Mouse (Mus musculus): Measurements from ENCODE around the gene Bend4. TPM values are rescaled to one million over a fixed set of nuclear protein-coding genes. Genes with fewer than 3 reads are reported as not detected.

The Bend4 gene
- polyA plus RNA-seq, 1 experiment from 2014 or later, result 10.5 TPM

DNA sequence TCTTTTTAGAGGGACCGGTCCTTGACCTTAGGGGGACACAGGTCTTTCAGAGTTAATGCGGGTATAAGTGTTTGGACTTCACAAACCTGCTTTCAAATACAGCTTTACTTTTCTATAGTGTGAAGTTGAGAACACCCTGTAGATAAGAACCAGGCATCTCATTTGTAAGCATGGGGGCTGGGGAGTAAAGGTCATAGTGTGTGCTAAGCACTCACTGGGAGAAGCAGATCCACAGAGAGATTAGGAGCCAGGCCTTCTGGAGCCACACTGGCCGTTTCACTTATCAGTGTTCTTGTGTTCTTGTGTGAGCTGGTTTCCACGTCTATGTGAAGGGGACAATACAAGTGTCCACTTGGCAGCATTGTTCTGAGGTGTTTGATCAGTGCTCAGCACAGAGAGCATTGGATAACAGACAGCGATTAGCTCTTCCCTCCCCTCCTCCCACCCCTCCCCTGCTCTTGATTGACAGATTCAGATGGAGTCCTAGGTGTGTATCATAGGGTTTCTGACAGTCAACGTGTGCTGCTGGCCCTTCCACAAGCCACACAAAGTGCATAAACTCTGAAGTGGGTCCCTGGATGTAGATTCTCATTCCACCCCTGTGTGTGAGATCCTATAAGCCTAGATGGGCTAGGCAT, 14.8 kb upstream of the Bend4 start:
- DNase-seq (ENCODE audit: low spot score), result no peak
- WGBS, result 52% methylated on average over 6 of the region's 6 CpGs
- H3K4me1 ChIP-seq, result peaks cover 29% of the 10 kb centered on the region
- no peak overlapping the region for H3K4me3 ChIP-seq
- H3K27ac ChIP-seq (replicated peaks), result no peak overlapping the region
- H3K36me3 ChIP-seq (replicated peaks), result no peaks in the 10 kb centered on the region
- H3K27me3 ChIP-seq (replicated peaks; ENCODE audit: low read depth, poor library complexity, severe bottlenecking), result 0 out of 2 replicates have a peak, but pooled peaks cover 3% of the 10 kb centered on the region
- H3K9me3 ChIP-seq, result no peaks in the 10 kb centered on the region

- Histone ChIP-seq H3K36me3 (replicated peaks) (no peaks in the 10 kb centered on the region), H3K4me3 (no peak overlapping the region), H3K4me1 (peaks cover 27% of the 10 kb centered on the region), H3K27me3 (replicated peaks; ENCODE audit: low read depth, poor library complexity, severe bottlenecking) (0 out of 2 replicates have a peak, but pooled peaks cover 3% of the 10 kb centered on the region), H3K9me3 (no peaks in the 10 kb centered on the region), H3K27ac (replicated peaks) (no peak overlapping the region)
- 93% methylated on average over 8 of the region's 8 CpGs for WGBS
- no peak for DNase-seq (ENCODE audit: low spot score)
Measured at GRCm38 (mm10) chr5:67440563-67440962, 12.5 kb upstream of the Bend4 start.

DNA sequence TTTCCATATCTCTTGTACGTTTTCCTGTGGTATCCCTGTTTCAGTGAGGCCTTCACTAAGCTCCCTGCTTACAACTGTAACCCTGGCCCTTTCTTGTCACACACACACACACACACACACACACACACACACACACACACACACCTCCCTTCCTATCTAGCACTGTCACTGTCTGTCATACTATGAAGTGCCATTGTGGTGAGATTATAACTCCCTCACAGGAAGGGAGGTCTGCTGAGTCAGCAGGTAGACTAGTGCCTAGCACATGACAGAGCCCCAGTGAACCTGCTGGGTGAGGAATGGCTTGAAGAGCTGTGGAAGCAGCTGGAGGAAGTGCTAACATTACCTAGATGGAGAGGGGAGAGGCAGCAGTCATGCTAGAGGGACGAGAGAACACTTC, 9.3 kb upstream of the Bend4 start:
- Histone ChIP-seq H3K27ac (replicated peaks) (no peak overlapping the region), H3K4me3 (no peak overlapping the region), H3K4me1 (peaks cover 4% of the 10 kb centered on the region; the same call in 1 of the 2 replicates), H3K27me3 (replicated peaks; ENCODE audit: low read depth, poor library complexity, severe bottlenecking) (no peaks in the 10 kb centered on the region), H3K9me3 (no peaks in the 10 kb centered on the region), H3K36me3 (replicated peaks) (no peaks in the 10 kb centered on the region)
- no peak for DNase-seq (ENCODE audit: low spot score)
- WGBS, result 46% methylated on average over 2 of the region's 2 CpGs

DNA sequence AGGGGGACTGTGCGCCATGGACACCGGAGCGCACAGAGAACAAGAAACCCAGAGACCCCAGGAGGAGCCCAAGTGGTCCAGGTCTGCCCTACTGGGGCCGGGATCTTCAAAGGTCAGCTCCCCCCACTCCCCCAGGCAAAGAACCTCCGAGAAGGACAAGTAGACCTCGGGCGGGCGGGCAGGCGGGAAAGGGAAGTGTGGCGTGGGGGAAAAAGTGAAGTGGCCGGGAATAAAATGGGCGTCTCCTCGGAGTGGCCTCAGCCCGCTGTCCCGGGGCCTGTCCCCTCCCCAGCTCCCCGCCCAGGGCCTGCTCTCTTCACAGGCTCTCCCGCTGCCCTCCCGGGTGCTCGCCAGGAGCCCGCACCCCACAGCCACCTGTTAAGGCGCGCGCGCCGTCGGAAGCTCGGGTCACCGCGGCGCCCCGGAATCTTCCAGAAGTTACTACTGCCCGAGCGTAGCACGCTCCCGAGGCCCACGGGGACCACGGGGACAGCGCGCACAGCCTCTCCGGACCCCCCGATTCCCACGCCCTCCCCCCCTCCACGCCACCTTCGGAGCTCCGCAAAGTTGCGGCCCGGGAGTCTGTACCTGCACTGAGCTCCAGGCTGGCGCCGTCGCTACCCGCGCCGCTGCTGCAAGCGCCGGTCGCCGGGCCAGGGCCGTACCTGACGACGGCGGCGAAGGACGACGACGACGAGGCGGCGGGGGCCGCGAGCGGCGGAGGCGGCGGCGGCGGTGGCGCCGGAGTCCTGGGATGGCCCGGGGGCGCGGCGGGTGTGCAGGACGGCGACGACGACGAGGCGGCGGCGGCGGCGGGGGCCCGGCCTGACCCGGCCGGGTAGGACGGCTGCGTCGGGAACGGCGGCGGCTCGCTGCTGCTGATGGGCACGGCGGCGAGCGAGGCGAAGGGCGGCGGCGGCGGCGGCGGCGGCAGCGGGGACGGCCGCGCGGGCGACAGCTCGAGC, 1.4 kb downstream of the Bend4 start:
- H3K4me3 ChIP-seq, result peak overlapping the region; percentile 76
- H3K27ac ChIP-seq (replicated peaks), result peak overlapping the region; percentile 86
- no peaks in the 10 kb centered on the region for H3K36me3 ChIP-seq (replicated peaks)
- no peaks in the 10 kb centered on the region for H3K9me3 ChIP-seq
- peak; percentile 51 for DNase-seq (ENCODE audit: low spot score)
- peaks cover 26% of the 10 kb centered on the region for H3K4me1 ChIP-seq
- H3K27me3 ChIP-seq (replicated peaks; ENCODE audit: low read depth, poor library complexity, severe bottlenecking), result peaks cover 29% of the 10 kb centered on the region
- 1% methylated on average over 121 of the region's 121 CpGs for WGBS

GRCm38 (mm10) chr5:67426011-67426410, 2.1 kb downstream of the Bend4 start:
- peak overlapping the region; percentile 86; the same call in 1 of the 2 replicates for H3K27ac ChIP-seq (replicated peaks)
- 21% methylated on average over 5 of the region's 5 CpGs for WGBS
- H3K4me1 ChIP-seq, result peaks cover 31% of the 10 kb centered on the region
- H3K36me3 ChIP-seq (replicated peaks), result no peaks in the 10 kb centered on the region
- DNase-seq (ENCODE audit: low spot score), result no peak
- H3K9me3 ChIP-seq, result no peaks in the 10 kb centered on the region
- H3K4me3 ChIP-seq, result peak overlapping the region; percentile 76
- H3K27me3 ChIP-seq (replicated peaks; ENCODE audit: low read depth, poor library complexity, severe bottlenecking), result peaks cover 29% of the 10 kb centered on the region

DNA sequence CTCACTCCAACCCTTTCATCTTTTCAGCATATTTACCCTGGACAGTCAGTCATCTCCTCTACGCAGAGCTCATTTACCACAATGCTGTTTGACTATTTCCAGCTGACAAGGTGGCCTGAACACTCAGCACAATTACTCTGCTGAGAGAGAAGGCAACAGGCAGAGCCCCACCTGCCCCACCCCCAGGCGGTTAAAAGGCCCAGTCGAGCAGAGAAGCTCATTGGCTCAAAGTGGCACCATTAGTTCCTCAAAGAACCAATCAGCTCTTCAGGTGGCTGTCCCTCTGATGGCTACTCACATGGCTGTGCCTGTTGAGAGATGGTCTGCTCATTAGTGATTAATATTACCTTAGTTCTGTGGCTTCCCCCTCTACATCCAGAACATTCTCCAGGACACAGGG, 3.5 kb downstream of the Bend4 start:
- no peak overlapping the region for H3K27ac ChIP-seq (replicated peaks)
- WGBS, result 53% methylated on average over 3 of the region's 3 CpGs
- no peaks in the 10 kb centered on the region for H3K36me3 ChIP-seq (replicated peaks)
- no peaks in the 10 kb centered on the region for H3K9me3 ChIP-seq
- peaks cover 29% of the 10 kb centered on the region for H3K27me3 ChIP-seq (replicated peaks; ENCODE audit: low read depth, poor library complexity, severe bottlenecking)
- no peak overlapping the region for H3K4me3 ChIP-seq
- H3K4me1 ChIP-seq, result peaks cover 32% of the 10 kb centered on the region
- DNase-seq (ENCODE audit: low spot score), result peak; percentile 51

DNA sequence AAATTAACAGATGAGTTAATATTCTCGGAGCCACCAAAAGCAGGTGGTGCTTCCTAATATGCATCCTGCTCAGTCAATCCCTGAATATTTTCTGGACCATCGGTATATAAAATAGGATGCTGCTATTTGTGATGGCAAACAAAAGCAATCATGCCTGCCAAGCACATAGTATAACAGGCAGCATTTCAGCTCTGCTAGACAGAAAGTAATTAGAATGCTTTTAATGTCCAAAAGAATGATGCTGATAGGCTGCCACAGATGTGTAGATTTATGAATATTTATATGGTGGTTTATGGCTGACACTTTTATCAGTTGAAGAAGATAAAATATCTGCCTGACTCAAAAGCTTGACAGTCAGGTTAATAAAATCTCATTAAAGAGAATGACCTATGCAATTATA, 4.1 kb downstream of the Bend4 start:
- Histone ChIP-seq H3K36me3 (replicated peaks) (no peaks in the 10 kb centered on the region), H3K9me3 (no peaks in the 10 kb centered on the region), H3K4me1 (peaks cover 32% of the 10 kb centered on the region), H3K27me3 (replicated peaks; ENCODE audit: low read depth, poor library complexity, severe bottlenecking) (peaks cover 25% of the 10 kb centered on the region), H3K4me3 (no peak overlapping the region), H3K27ac (replicated peaks) (no peak overlapping the region)
- WGBS, result 91% methylated on average over 2 of the region's 2 CpGs
- DNase-seq (ENCODE audit: low spot score), result no peak

- no peak overlapping the region for H3K4me3 ChIP-seq
- H3K9me3 ChIP-seq, result no peaks in the 10 kb centered on the region
- no peaks in the 10 kb centered on the region for H3K36me3 ChIP-seq (replicated peaks)
- no peak overlapping the region for H3K27ac ChIP-seq (replicated peaks)
- no peak for DNase-seq (ENCODE audit: low spot score)
- WGBS, result 78% methylated on average over 9 of the region's 9 CpGs
- peaks cover 18% of the 10 kb centered on the region for H3K27me3 ChIP-seq (replicated peaks; ENCODE audit: low read depth, poor library complexity, severe bottlenecking)
- H3K4me1 ChIP-seq, result peaks cover 34% of the 10 kb centered on the region
Measured at GRCm38 (mm10) chr5:67423326-67423725, 4.8 kb downstream of the Bend4 start.

- no peak overlapping the region for H3K4me3 ChIP-seq
- no peaks in the 10 kb centered on the region for H3K27me3 ChIP-seq (replicated peaks; ENCODE audit: low read depth, poor library complexity, severe bottlenecking)
- WGBS, result 83% methylated on average over 4 of the region's 4 CpGs
- DNase-seq (ENCODE audit: low spot score), result no peak
- no peaks in the 10 kb centered on the region for H3K9me3 ChIP-seq
- peaks cover 30% of the 10 kb centered on the region for H3K36me3 ChIP-seq (replicated peaks)
- H3K4me1 ChIP-seq, result peaks cover 10% of the 10 kb centered on the region
- H3K27ac ChIP-seq (replicated peaks), result no peak overlapping the region
Measured at GRCm38 (mm10) chr5:67419407-67419806, 8.7 kb downstream of the Bend4 start.

- H3K36me3 ChIP-seq (replicated peaks), result peaks cover 33% of the 10 kb centered on the region
- WGBS, result 79% methylated on average over 7 of the region's 7 CpGs
Measured at GRCm38 (mm10) chr5:67411475-67411874, 16.6 kb downstream of the Bend4 start.

GRCm38 (mm10) chr5:67410426-67410825, 17.7 kb downstream of the Bend4 start:
- Histone ChIP-seq H3K4me3 (no peak overlapping the region), H3K36me3 (replicated peaks) (peaks cover 26% of the 10 kb centered on the region), H3K27me3 (replicated peaks; ENCODE audit: low read depth, poor library complexity, severe bottlenecking) (no peaks in the 10 kb centered on the region), H3K4me1 (no peaks in the 10 kb centered on the region), H3K27ac (replicated peaks) (no peak overlapping the region), H3K9me3 (no peaks in the 10 kb centered on the region)
- DNase-seq (ENCODE audit: low spot score), result no peak
- WGBS, result 84% methylated on average over 4 of the region's 4 CpGs

More at GRCm38 (mm10) chr5:67411475-67411874, 16.6 kb downstream of the Bend4 start:
- H3K27ac ChIP-seq (replicated peaks), result no peak overlapping the region
- H3K4me3 ChIP-seq, result no peak overlapping the region
- no peaks in the 10 kb centered on the region for H3K27me3 ChIP-seq (replicated peaks; ENCODE audit: low read depth, poor library complexity, severe bottlenecking)
- H3K4me1 ChIP-seq, result no peaks in the 10 kb centered on the region
- H3K9me3 ChIP-seq, result no peaks in the 10 kb centered on the region
- DNase-seq (ENCODE audit: low spot score), result no peak

- H3K27me3 ChIP-seq (replicated peaks; ENCODE audit: low read depth, poor library complexity, severe bottlenecking), result no peaks in the 10 kb centered on the region
- no peak overlapping the region for H3K27ac ChIP-seq (replicated peaks)
- DNase-seq (ENCODE audit: low spot score), result no peak
- H3K4me1 ChIP-seq, result no peaks in the 10 kb centered on the region
- WGBS, result 88% methylated on average over 6 of the region's 6 CpGs
- peaks cover 33% of the 10 kb centered on the region for H3K36me3 ChIP-seq (replicated peaks)
- H3K9me3 ChIP-seq, result no peaks in the 10 kb centered on the region
- H3K4me3 ChIP-seq, result no peak overlapping the region
Measured at GRCm38 (mm10) chr5:67408391-67408790, 19.7 kb downstream of the Bend4 start.

Measured in embryonic facial prominence, embryonic 10.5 days (tissue).